Mouse (Mus musculus) forebrain, embryonic 11.5 days (tissue): Measurements from ENCODE around the gene 4933430I17Rik. TPM values are rescaled to one million over a fixed set of nuclear protein-coding genes. Genes with fewer than 3 reads are reported as not detected.
"Not testable (repeated sequence)": the region's sequence is repeated elsewhere in the genome, so short reads cannot be mapped to it uniquely, and the experiment has no call there.

Experiments
- ATAC-seq: fragments of 200-750 bp; cut with Nextera tagmentation; replicated peaks from 2 replicates; pipeline ENCODE4 v1.8.0; 2017; ENCODE audit warnings: moderate TSS enrichment; ENCODE audit not compliant: low FRiP score
- DNase-seq: peaks from one replicate; pipeline ENCODE4 v3.0.0-alpha.2; 2017; ENCODE audit warnings: low spot score
- H3K27ac ChIP-seq: fragments of 300-500 bp; sonication (generic); 2 replicates; pipeline ENCODE4 v1.5.1; 2014; ENCODE audit warnings: low read depth, low read length
- H3K27me3 ChIP-seq: fragments of 300-500 bp; sonication (generic); 2 replicates; pipeline ENCODE4 v1.6.1; 2014; ENCODE audit warnings: mild to moderate bottlenecking, low read length, mixed read lengths; ENCODE audit not compliant: control insufficient read depth, insufficient read depth
- H3K36me3 ChIP-seq: fragments of 300-500 bp; sonication (generic); 2 replicates; pipeline ENCODE4 v1.6.1; 2014; ENCODE audit warnings: mild to moderate bottlenecking, low read length, moderate library complexity, mixed read lengths; ENCODE audit not compliant: control insufficient read depth, insufficient read depth
- H3K4me1 ChIP-seq: fragments of 300-500 bp; sonication (generic); replicated peaks from 2 replicates; pipeline ENCODE4 v1.6.1; 2014; ENCODE audit warnings: low read length, mixed read lengths; ENCODE audit not compliant: control insufficient read depth, insufficient read depth
- H3K4me2 ChIP-seq: fragments of 300-500 bp; sonication (generic); 2 replicates; pipeline ENCODE4 v1.6.1; 2014; ENCODE audit warnings: low read depth, mild to moderate bottlenecking, low read length, moderate library complexity, mixed read lengths; ENCODE audit not compliant: severe bottlenecking
- H3K4me3 ChIP-seq: fragments of 300-500 bp; sonication (generic); 2 replicates; pipeline ENCODE4 v1.5.1; 2014; ENCODE audit warnings: low read depth, low read length
- H3K9ac ChIP-seq: fragments of 300-500 bp; sonication (generic); 2 replicates; pipeline ENCODE4 v1.6.1; 2014; ENCODE audit warnings: low read length
- H3K9me3 ChIP-seq: fragments of 300-500 bp; sonication (generic); 2 replicates; pipeline ENCODE4 v1.6.1; 2016; ENCODE audit warnings: low read length, mixed read lengths; ENCODE audit not compliant: control insufficient read depth
- WGBS: fragments of 180-500 bp; shearing (Covaris S2); extraction: QIAGEN DNeasy Blood & Tissue Kit; methylation state at CpG from one replicate; pipeline ENCODE4 v1.1.7; 2014; 5-methylcytosine and 5-hydroxymethylcytosine counted together
- polyA plus RNA-seq: library from polyadenylated mRNA; unstranded; fragments of >200 nt; fragmentation: Nextera tagmentation; extraction: Ambion mirVana; gene quantifications from 2 replicates; pipeline ENCODE4 v1.2.1, GENCODE M21; 2014

4933430I17Rik gene
- polyA plus RNA-seq, 1 experiment from 2014 or later, result 1.1 TPM

DNA sequence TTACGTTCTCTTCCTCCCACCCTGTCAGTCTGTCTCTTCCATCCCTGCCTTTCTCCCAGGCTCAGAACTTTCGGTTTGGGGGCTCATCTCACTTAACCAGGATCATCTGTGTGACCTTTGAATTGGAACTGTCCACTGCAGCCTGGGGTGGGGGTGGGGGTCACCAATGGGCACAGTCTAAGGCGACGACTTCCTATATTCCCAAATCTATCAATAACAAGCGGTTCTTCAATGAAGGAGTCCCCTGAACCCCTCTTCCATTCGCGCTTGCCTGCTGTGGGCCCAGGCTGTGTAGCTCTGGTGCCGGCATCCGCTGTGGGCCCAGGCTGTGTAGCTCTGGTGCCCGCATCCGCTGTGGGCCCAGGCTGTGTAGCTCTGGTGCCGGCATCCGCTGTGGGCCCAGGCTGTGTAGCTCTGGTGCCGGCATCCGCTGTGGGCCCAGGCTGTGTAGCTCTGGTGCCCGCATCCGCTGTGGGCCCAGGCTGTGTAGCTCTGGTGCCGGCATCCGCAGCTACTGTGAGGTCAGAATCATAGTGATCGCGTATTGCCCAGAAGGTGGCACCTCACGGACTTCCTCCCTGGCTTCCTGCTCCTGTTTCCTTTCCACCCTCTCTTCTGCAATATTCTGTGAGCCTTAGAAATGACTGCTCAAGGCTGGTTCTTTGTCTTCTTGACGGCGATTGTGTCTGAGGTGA, 68.5 kb downstream of the 4933430I17Rik start:
- not testable (repeated sequence) for H3K4me1 ChIP-seq, H3K4me2 ChIP-seq, ATAC-seq, H3K4me3 ChIP-seq, H3K27ac ChIP-seq, H3K27me3 ChIP-seq, DNase-seq, H3K9me3 ChIP-seq, H3K36me3 ChIP-seq, H3K9ac ChIP-seq
- 92% methylated on average over 24 of the region's 24 CpGs for WGBS

DNA sequence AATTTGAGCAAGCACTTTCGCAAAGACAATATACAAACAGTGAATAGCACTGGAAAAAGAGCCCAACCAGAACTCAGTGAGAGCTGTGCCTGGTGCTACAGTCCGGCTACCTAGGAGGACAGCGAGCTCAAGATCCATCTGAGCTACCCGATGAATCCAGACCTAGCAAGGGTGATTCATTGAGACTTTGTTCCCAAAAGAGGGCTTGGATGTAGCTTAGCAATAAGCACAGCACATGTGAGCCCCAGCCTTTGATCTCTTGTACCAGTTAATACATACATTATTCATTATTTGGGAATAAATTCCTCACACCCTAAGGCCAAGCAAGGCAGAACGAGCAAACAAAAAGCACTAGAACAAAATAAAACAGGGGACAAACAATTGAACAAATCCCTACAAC, 69.3 kb downstream of the 4933430I17Rik start:
- H3K9me3 ChIP-seq, result no peaks in the 10 kb centered on the region
- H3K4me1 ChIP-seq, result peaks cover 9% of the 10 kb centered on the region; the same call in 1 of the 2 replicates
- H3K4me3 ChIP-seq, result no peak overlapping the region
- DNase-seq (no peak), ATAC-seq (peak; percentile 55)
- peak overlapping the region; percentile 51; the same call in 1 of the 2 replicates for H3K27ac ChIP-seq
- H3K36me3 ChIP-seq, result no peaks in the 10 kb centered on the region
- no peaks in the 10 kb centered on the region for H3K27me3 ChIP-seq
- no peak overlapping the region for H3K9ac ChIP-seq
- WGBS, result 47% methylated on average over 5 of the region's 5 CpGs
- no peak overlapping the region for H3K4me2 ChIP-seq

DNA sequence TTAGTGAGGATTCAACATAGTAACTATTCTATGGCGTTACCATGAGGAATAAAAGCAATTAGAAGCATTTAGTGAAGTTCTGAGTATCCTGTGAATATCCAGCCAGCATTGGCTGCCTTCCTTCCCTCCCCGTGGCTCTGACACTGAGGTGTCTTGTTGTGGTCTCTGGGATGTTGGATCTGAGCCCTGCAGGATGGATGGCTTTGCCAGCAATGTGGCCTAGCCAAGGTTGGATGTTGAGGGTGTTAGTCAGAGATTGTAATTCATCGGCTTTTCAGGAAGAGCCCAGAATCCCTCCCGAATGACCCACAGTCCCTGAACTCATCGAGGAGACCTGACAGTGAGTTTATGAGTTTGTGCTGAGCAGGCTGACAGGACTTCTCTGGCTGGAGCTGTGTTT, 70.9 kb downstream of the 4933430I17Rik start:
- no peak overlapping the region for H3K9ac ChIP-seq
- no peaks in the 10 kb centered on the region for H3K27me3 ChIP-seq
- H3K9me3 ChIP-seq, result no peaks in the 10 kb centered on the region
- H3K27ac ChIP-seq, result no peak overlapping the region
- ATAC-seq, result no peak
- H3K36me3 ChIP-seq, result no peaks in the 10 kb centered on the region
- peaks cover 6% of the 10 kb centered on the region; the same call in 1 of the 2 replicates for H3K4me1 ChIP-seq
- H3K4me2 ChIP-seq, result no peak overlapping the region
- WGBS, result 86% methylated on average over 5 of the region's 5 CpGs
- no peak for DNase-seq
- no peak overlapping the region for H3K4me3 ChIP-seq

Other genes with a start within 250 kb of the 4933430I17Rik start
- 18.5 and 23.4 TPM in 2 replicates for gene Fkbp15, start 164.8 kb upstream of the 4933430I17Rik start, polyA plus RNA-seq
- gene Slc31a1, start 164.6 kb upstream of the 4933430I17Rik start, polyA plus RNA-seq, result 49.9 and 51.7 TPM in 2 replicates
- gene Cdc26, start 116.7 kb upstream of the 4933430I17Rik start, polyA plus RNA-seq, result 185 and 190 TPM in 2 replicates
- 34.9 and 35.7 TPM in 2 replicates for gene Prpf4, start 116.6 kb upstream of the 4933430I17Rik start, polyA plus RNA-seq
- not detected in 2 replicates for gene Rnf183, start 90.1 kb upstream of the 4933430I17Rik start, polyA plus RNA-seq
- gene Wdr31, start 54.5 kb upstream of the 4933430I17Rik start, polyA plus RNA-seq, result 11.5 and 14.3 TPM in 2 replicates
- gene Bspry, start 45.3 kb upstream of the 4933430I17Rik start, polyA plus RNA-seq, result 0.96 and 0.98 TPM in 2 replicates
- gene Hdhd3, start 21.9 kb upstream of the 4933430I17Rik start, polyA plus RNA-seq, result 9.1 and 10.1 TPM in 2 replicates
- gene Alad, start 5.5 kb upstream of the 4933430I17Rik start, polyA plus RNA-seq, result 89.3 and 98.2 TPM in 2 replicates
- 132 and 135 TPM in 2 replicates for gene Pole3, start 301 bp upstream of the 4933430I17Rik start, polyA plus RNA-seq
- gene Rgs3, start 34.5 kb downstream of the 4933430I17Rik start, polyA plus RNA-seq, result 33.6 and 39.7 TPM in 2 replicates